Mouse (Mus musculus) heart, embryonic 12.5 days (tissue): ENCODE measurements around the gene AL607142.1. TPM values are rescaled to one million over a fixed set of nuclear protein-coding genes. Genes with fewer than 3 reads are reported as not detected.

Experiments
- ATAC-seq: fragments of 200-750 bp; cut with Nextera tagmentation; 2 replicates; pipeline ENCODE4 v1.8.0; 2017; ENCODE audit warnings: moderate TSS enrichment, moderate library complexity; ENCODE audit not compliant: insufficient number of reproducible peaks, low FRiP score
- H3K27ac ChIP-seq: fragments of 300-500 bp; sonication (generic); 2 replicates; pipeline ENCODE4 v1.5.1; 2016; ENCODE audit warnings: mild to moderate bottlenecking, moderate library complexity; ENCODE audit not compliant: poor library complexity, severe bottlenecking
- H3K27me3 ChIP-seq: fragments of 300-500 bp; sonication (generic); replicated peaks from 2 replicates; pipeline ENCODE4 v1.6.1; 2016; ENCODE audit warnings: mild to moderate bottlenecking, moderate library complexity
- H3K36me3 ChIP-seq: fragments of 300-500 bp; sonication (generic); 2 replicates; pipeline ENCODE4 v1.6.1; 2016; ENCODE audit warnings: mild to moderate bottlenecking, moderate library complexity
- H3K4me1 ChIP-seq: fragments of 300-500 bp; sonication (generic); replicated peaks from 2 replicates; pipeline ENCODE4 v1.6.1; 2016; ENCODE audit warnings: mild to moderate bottlenecking
- H3K4me2 ChIP-seq: fragments of 300-500 bp; sonication (generic); 2 replicates; pipeline ENCODE4 v1.6.1; 2016; ENCODE audit warnings: mild to moderate bottlenecking, moderate library complexity
- H3K4me3 ChIP-seq: fragments of 300-500 bp; sonication (generic); 2 replicates; pipeline ENCODE4 v1.5.1; 2016; ENCODE audit warnings: mild to moderate bottlenecking
- H3K9ac ChIP-seq: fragments of 300-500 bp; sonication (generic); 2 replicates; pipeline ENCODE4 v1.6.1; 2016; ENCODE audit warnings: mild to moderate bottlenecking, moderate library complexity
- H3K9me3 ChIP-seq: fragments of 300-500 bp; sonication (generic); replicated peaks from 2 replicates; pipeline ENCODE4 v1.6.1; 2016; ENCODE audit warnings: mild to moderate bottlenecking, moderate library complexity
- WGBS: fragments of 180-500 bp; shearing (Covaris S2); methylation state at CpG from one replicate; pipeline ENCODE4 v1.1.7; 2016; 5-methylcytosine and 5-hydroxymethylcytosine counted together
- polyA plus RNA-seq: library from polyadenylated mRNA; unstranded; fragments of >200 nt; fragmentation: Nextera tagmentation; extraction: Ambion mirVana; gene quantifications from 2 replicates; pipeline ENCODE4 v1.2.1, GENCODE M21; 2016

Gene AL607142.1
- polyA plus RNA-seq, 1 experiment from 2014 or later = not detected

DNA sequence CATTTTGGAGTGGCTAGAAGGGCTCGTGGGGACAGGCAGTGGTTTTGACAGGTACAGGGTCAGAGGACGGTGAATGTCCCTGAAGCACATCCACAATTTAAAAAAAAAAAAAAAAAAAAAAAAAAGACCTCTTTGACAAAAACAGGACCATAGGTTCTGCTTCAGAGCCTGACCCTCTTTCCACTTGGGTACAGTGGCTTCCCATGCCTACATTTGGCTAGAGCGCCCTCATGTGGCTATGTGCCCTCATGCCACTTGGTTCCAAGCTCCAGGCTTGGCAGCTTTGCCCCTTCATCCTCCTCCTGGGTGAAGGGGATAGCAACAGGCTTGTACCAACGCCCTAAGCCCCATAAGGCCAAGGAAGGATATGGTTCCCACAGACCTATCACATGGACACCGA is 39.8 kb downstream of the AL607142.1 start:
- H3K9ac ChIP-seq = no peak overlapping the region
- no peak for ATAC-seq

DNA sequence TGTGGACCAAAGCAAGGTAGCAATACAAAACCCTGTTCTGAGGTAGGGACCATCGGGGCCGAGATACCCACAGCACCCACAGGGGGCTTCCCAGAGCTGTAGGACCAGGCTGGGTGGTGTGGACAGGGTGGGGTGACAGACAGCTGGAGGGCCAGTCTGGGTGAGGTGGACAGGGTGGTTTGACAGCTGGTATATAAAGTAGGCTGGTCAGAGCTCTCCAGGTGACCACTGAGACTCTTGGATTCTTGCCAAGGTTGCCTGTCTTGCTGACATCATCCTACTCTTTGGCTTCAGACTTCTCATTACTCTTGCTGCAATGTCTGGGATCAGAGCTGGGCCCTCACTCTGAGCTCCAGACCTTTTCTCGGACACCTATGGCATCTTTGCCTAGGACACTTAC is 41.6 kb downstream of the AL607142.1 start:
- no peaks in the 10 kb centered on the region for H3K27me3 ChIP-seq

More for the DNA sequence above, 39.8 kb downstream of the AL607142.1 start:
- H3K4me2 ChIP-seq = no peak overlapping the region
- H3K27ac ChIP-seq = no peak overlapping the region
- no peak overlapping the region for H3K4me3 ChIP-seq
- no peaks in the 10 kb centered on the region for H3K36me3 ChIP-seq
- no peaks in the 10 kb centered on the region for H3K27me3 ChIP-seq
- H3K4me1 ChIP-seq = no peaks in the 10 kb centered on the region
- H3K9me3 ChIP-seq = no peaks in the 10 kb centered on the region
- 45% methylated on average over 5 of the region's 5 CpGs for WGBS

DNA sequence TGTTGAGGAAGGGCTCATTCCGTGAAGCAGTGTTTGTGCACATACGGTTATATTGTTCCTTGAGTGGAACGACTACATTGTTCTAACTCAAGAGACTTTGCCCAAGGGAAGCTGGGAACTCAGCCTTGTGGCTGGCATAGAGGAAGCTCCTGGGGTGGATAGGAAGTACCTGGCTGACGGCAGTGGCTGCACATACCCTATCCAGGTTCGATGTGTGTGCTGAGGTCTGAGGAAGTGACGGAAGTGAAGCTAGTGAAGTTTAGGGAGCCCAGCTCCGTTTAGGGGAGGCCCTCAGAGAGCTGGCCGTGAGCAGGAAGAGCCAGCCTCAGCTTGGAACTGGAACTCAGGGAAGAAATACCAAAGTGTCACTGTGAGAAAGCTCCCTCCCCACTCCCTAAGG is 43.0 kb downstream of the AL607142.1 start:
- Histone ChIP-seq H3K9me3 (no peaks in the 10 kb centered on the region), H3K36me3 (no peaks in the 10 kb centered on the region), H3K4me3 (no peak overlapping the region), H3K27me3 (no peaks in the 10 kb centered on the region), H3K4me2 (no peak overlapping the region), H3K4me1 (no peaks in the 10 kb centered on the region), H3K9ac (no peak overlapping the region), H3K27ac (no peak overlapping the region)
- 66% methylated on average over 8 of the region's 8 CpGs for whole genome bisulfite sequencing
- no peak for ATAC-seq

More for the DNA sequence above, 41.6 kb downstream of the AL607142.1 start:
- Histone ChIP-seq H3K4me1 (no peaks in the 10 kb centered on the region), H3K4me2 (no peak overlapping the region), H3K9ac (no peak overlapping the region), H3K27ac (no peak overlapping the region), H3K9me3 (no peaks in the 10 kb centered on the region), H3K4me3 (no peak overlapping the region), H3K36me3 (no peaks in the 10 kb centered on the region)
- WGBS = 80% methylated on average over 3 of the region's 3 CpGs
- ATAC-seq = 0 out of 2 replicates have a peak, but pooled peaks have one; percentile 59

DNA sequence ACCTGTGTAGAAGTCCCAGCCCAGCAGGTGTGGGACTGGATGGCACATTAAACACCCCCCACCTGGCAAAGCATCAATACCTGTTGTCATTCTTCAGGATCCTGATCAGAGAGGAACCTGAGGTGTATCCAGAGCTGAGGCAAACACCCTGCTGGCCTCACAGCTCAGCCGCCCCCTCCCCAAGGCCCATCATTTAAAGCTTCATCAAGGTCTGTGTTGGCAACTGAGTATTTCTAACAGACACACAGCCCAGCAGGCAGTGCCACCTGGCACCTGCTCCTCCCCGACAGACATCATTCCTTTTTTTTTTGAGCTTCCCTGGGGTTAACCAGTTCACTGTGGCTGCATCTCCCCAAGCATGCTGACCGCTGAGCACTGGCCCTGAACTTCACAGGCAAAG is 50.7 kb downstream of the AL607142.1 start:
- no peak for ATAC-seq
- Histone ChIP-seq H3K4me3 (no peak overlapping the region), H3K36me3 (no peaks in the 10 kb centered on the region), H3K4me1 (0 out of 2 replicates have a peak, but pooled peaks cover 3% of the 10 kb centered on the region), H3K9me3 (peaks cover 7% of the 10 kb centered on the region; the same call in 1 of the 2 replicates), H3K27me3 (peaks cover 4% of the 10 kb centered on the region; the same call in 1 of the 2 replicates), H3K9ac (no peak overlapping the region), H3K27ac (no peak overlapping the region), H3K4me2 (no peak overlapping the region)
- 78% methylated on average over 3 of the region's 3 CpGs for WGBS

DNA sequence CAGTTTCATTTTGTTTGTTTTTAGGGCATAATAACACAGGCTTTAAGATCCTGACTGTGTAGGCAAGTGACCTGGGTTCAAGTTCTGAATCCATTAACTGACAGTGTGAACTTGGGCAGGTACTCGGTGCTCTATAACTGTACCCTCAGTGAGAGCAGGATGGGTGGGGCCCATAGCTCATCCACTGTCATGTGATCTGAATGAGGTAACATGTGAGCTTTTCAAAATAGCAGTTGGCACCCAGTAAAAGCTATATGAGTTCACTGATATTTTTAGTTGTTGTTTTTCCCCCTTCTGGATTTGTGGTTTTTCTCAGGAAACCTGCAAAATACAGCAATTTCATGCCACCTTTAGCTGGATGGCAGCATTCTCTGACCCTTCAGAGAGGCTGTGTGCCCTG is 51.5 kb downstream of the AL607142.1 start:
- Histone ChIP-seq H3K27me3 (peaks cover 10% of the 10 kb centered on the region; the same call in 1 of the 2 replicates), H3K36me3 (no peaks in the 10 kb centered on the region), H3K27ac (no peak overlapping the region), H3K9ac (no peak overlapping the region), H3K9me3 (peaks cover 7% of the 10 kb centered on the region; the same call in 1 of the 2 replicates), H3K4me3 (no peak overlapping the region), H3K4me2 (no peak overlapping the region), H3K4me1 (0 out of 2 replicates have a peak, but pooled peaks cover 3% of the 10 kb centered on the region)
- no peak for ATAC-seq
- 69% methylated on average over 1 of the region's 1 CpGs for WGBS

DNA sequence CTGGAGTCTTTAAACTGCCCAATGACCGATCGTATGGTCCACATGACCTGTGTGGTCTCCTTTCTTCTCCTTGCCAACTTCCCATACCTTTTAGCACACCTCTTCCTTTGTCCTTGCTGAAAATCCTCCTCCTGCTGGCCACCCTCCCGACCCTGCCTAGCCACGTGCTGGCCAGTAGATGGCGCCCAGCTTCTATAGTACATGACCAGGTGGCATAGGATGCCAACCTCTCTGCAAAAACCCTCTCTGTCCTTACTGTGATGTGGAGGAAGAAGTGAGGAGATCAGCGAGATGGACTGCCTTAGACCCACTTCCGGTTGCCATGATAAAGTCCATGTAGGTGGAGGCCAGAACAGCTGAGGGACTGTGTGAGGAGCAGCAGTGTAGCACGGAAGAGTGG is 55.5 kb downstream of the AL607142.1 start:
- 27% methylated on average over 8 of the region's 8 CpGs for WGBS
- no peak overlapping the region for H3K27ac ChIP-seq
- ATAC-seq = no peak
- no peak overlapping the region for H3K4me3 ChIP-seq
- H3K9me3 ChIP-seq = peaks cover 7% of the 10 kb centered on the region; the same call in 1 of the 2 replicates
- H3K27me3 ChIP-seq = peaks cover 19% of the 10 kb centered on the region
- H3K4me2 ChIP-seq = no peak overlapping the region
- no peak overlapping the region for H3K9ac ChIP-seq
- H3K4me1 ChIP-seq = peaks cover 6% of the 10 kb centered on the region; the same call in 1 of the 2 replicates
- no peaks in the 10 kb centered on the region for H3K36me3 ChIP-seq

DNA sequence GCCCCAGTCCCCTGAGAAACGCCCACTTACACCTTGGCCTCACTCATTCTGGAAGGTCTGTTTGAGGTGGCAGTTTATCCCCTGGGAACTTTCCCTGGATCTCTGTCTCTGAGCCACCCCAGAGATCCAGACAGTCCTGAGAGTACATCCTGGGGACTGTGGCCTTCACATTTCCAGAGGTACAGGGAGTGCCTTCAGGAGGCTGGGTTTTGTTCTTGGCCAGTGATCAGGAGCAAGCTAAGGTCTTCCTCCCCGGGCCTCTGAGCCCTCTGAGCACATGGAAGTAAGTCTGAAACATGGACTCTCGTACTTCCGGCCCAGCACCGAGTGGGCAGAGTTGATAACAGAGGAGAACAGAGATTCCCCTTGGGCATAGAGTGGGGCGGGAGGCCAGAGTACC is 59.9 kb downstream of the AL607142.1 start:
- Histone ChIP-seq H3K36me3 (no peaks in the 10 kb centered on the region), H3K27me3 (peaks cover 19% of the 10 kb centered on the region), H3K4me1 (peaks cover 18% of the 10 kb centered on the region), H3K9me3 (no peaks in the 10 kb centered on the region), H3K4me3 (no peak overlapping the region), H3K9ac (0 out of 2 replicates have a peak overlapping the region, but pooled peaks have one; percentile 2), H3K4me2 (no peak overlapping the region), H3K27ac (no peak overlapping the region)
- no peak for ATAC-seq
- WGBS = 66% methylated on average over 6 of the region's 6 CpGs

DNA sequence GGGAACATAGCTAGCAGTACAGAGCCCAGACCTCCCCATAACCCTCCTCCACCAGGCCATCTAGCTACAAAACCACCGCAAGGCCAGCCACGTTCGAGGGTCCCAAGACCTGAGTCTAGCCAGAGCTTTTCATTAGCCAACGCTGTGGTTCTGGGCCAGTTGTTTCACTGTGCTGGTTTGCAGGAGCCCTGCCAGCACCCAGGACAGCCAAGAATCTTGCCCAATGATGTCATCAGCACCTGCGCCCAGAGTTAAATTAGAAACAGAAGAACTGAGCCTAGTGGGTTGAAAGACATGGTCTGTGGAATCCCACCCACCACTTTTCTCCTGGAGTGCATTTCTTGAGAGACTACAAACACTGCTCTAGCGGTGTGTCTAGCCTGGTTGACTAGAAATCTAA is 61.3 kb downstream of the AL607142.1 start:
- peaks cover 20% of the 10 kb centered on the region for H3K4me1 ChIP-seq
- no peak overlapping the region for H3K4me2 ChIP-seq
- no peaks in the 10 kb centered on the region for H3K9me3 ChIP-seq
- no peak overlapping the region for H3K27ac ChIP-seq
- no peak overlapping the region for H3K9ac ChIP-seq
- peaks cover 22% of the 10 kb centered on the region for H3K27me3 ChIP-seq
- 85% methylated on average over 6 of the region's 6 CpGs for WGBS
- no peak overlapping the region for H3K4me3 ChIP-seq
- no peaks in the 10 kb centered on the region for H3K36me3 ChIP-seq
- no peak for ATAC-seq

DNA sequence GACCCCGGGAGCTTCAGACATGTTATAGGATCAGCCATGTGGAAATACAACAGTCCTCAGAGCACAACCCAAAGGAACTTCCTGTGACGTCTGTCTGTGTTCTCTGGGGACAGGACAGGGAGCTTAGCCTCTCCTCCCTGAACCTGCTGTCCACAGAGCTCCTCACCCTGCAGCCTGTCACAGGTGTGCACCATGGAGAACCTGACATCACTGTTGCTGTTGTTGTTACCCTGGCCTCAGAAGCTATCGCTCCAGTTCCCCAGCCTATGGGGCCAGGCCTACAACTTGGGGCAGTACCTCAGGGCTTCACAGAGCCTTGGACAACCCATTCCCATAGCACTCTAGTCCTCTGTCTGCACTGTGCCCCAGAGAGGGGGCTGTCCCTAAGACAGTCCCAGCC is 62.5 kb downstream of the AL607142.1 start:
- H3K9ac ChIP-seq = no peak overlapping the region
- H3K27me3 ChIP-seq = peaks cover 18% of the 10 kb centered on the region; the same call in 1 of the 2 replicates
- H3K9me3 ChIP-seq = no peaks in the 10 kb centered on the region
- H3K27ac ChIP-seq = no peak overlapping the region
- H3K4me2 ChIP-seq = no peak overlapping the region
- H3K4me3 ChIP-seq = no peak overlapping the region
- 86% methylated on average over 3 of the region's 3 CpGs for WGBS
- H3K36me3 ChIP-seq = no peaks in the 10 kb centered on the region
- no peak for ATAC-seq
- peaks cover 32% of the 10 kb centered on the region for H3K4me1 ChIP-seq

DNA sequence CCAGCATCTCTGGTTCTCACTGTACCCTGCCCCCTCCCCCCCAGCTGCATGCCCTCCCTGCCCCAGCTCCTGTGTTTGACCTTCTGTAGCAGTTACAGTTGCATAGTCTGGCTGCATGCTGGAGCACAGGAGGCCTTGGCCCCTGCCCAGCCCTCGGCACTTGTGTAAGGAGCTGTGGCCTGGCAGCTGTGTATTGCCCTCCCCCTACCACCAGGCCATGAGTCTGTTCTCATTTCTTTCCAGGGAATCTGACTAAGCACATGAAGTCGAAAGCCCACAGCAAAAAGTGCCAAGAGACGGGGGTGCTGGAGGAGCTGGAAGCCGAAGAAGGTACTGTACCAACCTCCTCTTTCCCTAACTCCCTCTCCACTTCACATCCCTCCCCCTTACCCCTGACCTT is 63.2 kb downstream of the AL607142.1 start:
- Histone ChIP-seq H3K4me1 (peaks cover 32% of the 10 kb centered on the region), H3K27me3 (peaks cover 16% of the 10 kb centered on the region; the same call in 1 of the 2 replicates), H3K9me3 (no peaks in the 10 kb centered on the region), H3K9ac (no peak overlapping the region), H3K4me2 (no peak overlapping the region), H3K36me3 (no peaks in the 10 kb centered on the region), H3K4me3 (no peak overlapping the region), H3K27ac (no peak overlapping the region)
- ATAC-seq = no peak
- WGBS = 69% methylated on average over 4 of the region's 4 CpGs

DNA sequence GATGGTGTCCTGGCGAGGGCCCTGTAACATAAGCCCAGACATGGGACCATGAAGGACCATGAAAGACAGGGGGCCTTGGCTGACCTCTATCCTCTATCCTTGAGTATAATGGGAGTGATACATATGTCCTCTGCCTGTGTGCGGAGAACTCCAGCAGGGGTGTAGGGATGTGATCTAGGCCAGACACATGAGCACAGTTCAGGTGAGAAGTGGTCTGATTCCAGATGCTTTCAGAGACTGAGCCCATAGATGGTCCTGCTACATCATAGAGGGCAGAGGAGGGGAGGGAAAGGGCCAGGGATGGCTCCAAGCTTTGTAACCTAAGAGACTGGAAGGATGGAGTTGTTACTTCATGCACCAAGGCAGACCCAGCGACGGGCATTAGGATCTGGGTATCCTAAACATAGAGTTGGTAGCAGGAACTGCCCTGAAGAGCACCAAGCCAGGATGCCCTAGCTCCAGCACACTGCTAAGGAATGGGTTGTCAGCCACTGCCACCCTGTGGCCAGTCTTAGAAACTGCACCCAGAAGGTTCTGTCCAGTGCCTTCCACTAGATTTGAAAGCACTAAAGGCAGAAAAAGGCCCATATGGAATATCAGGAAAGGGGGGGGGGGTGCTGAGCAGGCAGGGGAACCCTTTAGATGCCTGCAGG is 64.6 kb downstream of the AL607142.1 start:
- H3K9ac ChIP-seq = no peak overlapping the region
- no peak overlapping the region for H3K4me2 ChIP-seq
- H3K4me1 ChIP-seq = peaks cover 32% of the 10 kb centered on the region
- WGBS = 43% methylated on average over 4 of the region's 4 CpGs
- no peaks in the 10 kb centered on the region for H3K9me3 ChIP-seq
- H3K27me3 ChIP-seq = 0 out of 2 replicates have a peak, but pooled peaks cover 8% of the 10 kb centered on the region
- H3K27ac ChIP-seq = no peak overlapping the region
- H3K4me3 ChIP-seq = no peak overlapping the region
- 0 out of 2 replicates have a peak, but pooled peaks have one; percentile 36 for ATAC-seq
- H3K36me3 ChIP-seq = no peaks in the 10 kb centered on the region
